Mouse (Mus musculus) heart, embryonic 15.5 days (tissue): Measurements from ENCODE around the gene Apol6. TPM values are rescaled to one million over a fixed set of nuclear protein-coding genes. Genes with fewer than 3 reads are reported as not detected.
"Not testable (repeated sequence)": the region's sequence is repeated elsewhere in the genome, so short reads cannot be mapped to it uniquely, and the experiment has no call there.

Experiments
- ATAC-seq: fragments of 200-750 bp; cut with Nextera tagmentation; replicated peaks from 2 replicates; pipeline ENCODE4 v1.8.0; 2017; ENCODE audit warnings: low read depth, moderate TSS enrichment; ENCODE audit not compliant: insufficient number of reproducible peaks, insufficient read depth, low FRiP score
- H3K27ac ChIP-seq: fragments of 300-500 bp; sonication (generic); 2 replicates; pipeline ENCODE4 v1.5.1; 2015; ENCODE audit warnings: mild to moderate bottlenecking, inconsistent platforms
- H3K27me3 ChIP-seq: fragments of 300-500 bp; sonication (generic); 2 replicates; pipeline ENCODE4 v1.6.1; 2015; ENCODE audit warnings: inconsistent platforms
- H3K36me3 ChIP-seq: fragments of 300-500 bp; sonication (generic); 2 replicates; pipeline ENCODE4 v1.6.1; 2015; ENCODE audit warnings: mild to moderate bottlenecking, inconsistent platforms
- H3K4me1 ChIP-seq: fragments of 300-500 bp; sonication (generic); replicated peaks from 2 replicates; pipeline ENCODE4 v1.6.1; 2015; ENCODE audit warnings: inconsistent platforms
- H3K4me2 ChIP-seq: fragments of 300-500 bp; sonication (generic); 2 replicates; pipeline ENCODE4 v1.6.1; 2015; ENCODE audit warnings: inconsistent platforms, mild to moderate bottlenecking, moderate library complexity
- H3K4me3 ChIP-seq: fragments of 300-500 bp; sonication (generic); 2 replicates; pipeline ENCODE4 v1.5.1; 2015; ENCODE audit warnings: mild to moderate bottlenecking, inconsistent platforms
- H3K9ac ChIP-seq: fragments of 300-500 bp; sonication (generic); 2 replicates; pipeline ENCODE4 v1.6.1; 2015; ENCODE audit warnings: mild to moderate bottlenecking, inconsistent platforms
- H3K9me3 ChIP-seq: fragments of 300-500 bp; sonication (generic); replicated peaks from 2 replicates; pipeline ENCODE4 v1.6.1; 2016; ENCODE audit warnings: inconsistent platforms
- WGBS: fragments of 180-500 bp; shearing (Covaris S2); methylation state at CpG from one replicate; pipeline ENCODE4 v1.1.7; 2015; ENCODE audit warnings: mixed read lengths; 5-methylcytosine and 5-hydroxymethylcytosine counted together
- polyA plus RNA-seq: library from polyadenylated mRNA; unstranded; fragments of >200 nt; fragmentation: Nextera tagmentation; extraction: Ambion mirVana; gene quantifications from 2 replicates; pipeline ENCODE4 v1.2.1, GENCODE M21; 2015

Apol6 gene
- polyA plus RNA-seq, 1 experiment from 2014 or later, result 0.26 TPM

- Histone ChIP-seq H3K9me3 (no peaks in the 10 kb centered on the region), H3K27me3 (no peaks in the 10 kb centered on the region), H3K27ac (no peak overlapping the region), H3K4me1 (peaks cover 26% of the 10 kb centered on the region), H3K9ac (no peak overlapping the region), H3K4me2 (no peak overlapping the region), H3K4me3 (no peak overlapping the region), H3K36me3 (no peaks in the 10 kb centered on the region)
- ATAC-seq, result no peak
- WGBS, result 61% methylated on average over 5 of the region's 5 CpGs
Observed at GRCm38 (mm10) chr15:77054611-77055175, 10.2 kb downstream of the Apol6 start.

GRCm38 (mm10) chr15:77056001-77056790 is 11.7 kb downstream of the Apol6 start:
- H3K27me3 ChIP-seq, result no peaks in the 10 kb centered on the region

GRCm38 (mm10) chr15:77056791-77057051 is 12.2 kb downstream of the Apol6 start:
- ATAC-seq, result no peak

More at GRCm38 (mm10) chr15:77056001-77056790, 11.7 kb downstream of the Apol6 start:
- Histone ChIP-seq H3K9ac (no peak overlapping the region), H3K4me2 (no peak overlapping the region), H3K36me3 (no peaks in the 10 kb centered on the region), H3K4me3 (no peak overlapping the region), H3K9me3 (no peaks in the 10 kb centered on the region), H3K27ac (peak overlapping the region; percentile 46), H3K4me1 (peaks cover 26% of the 10 kb centered on the region)
- 18% methylated on average over 6 of the region's 6 CpGs for WGBS
- ATAC-seq, result no peak; the same call in 1 of the 2 replicates

GRCm38 (mm10) chr15:77058566-77058965 is 14.0 kb downstream of the Apol6 start:
- Histone ChIP-seq H3K27ac (no peak overlapping the region), H3K4me3 (no peak overlapping the region), H3K4me2 (no peak overlapping the region), H3K9me3 (no peaks in the 10 kb centered on the region), H3K36me3 (no peaks in the 10 kb centered on the region), H3K27me3 (no peaks in the 10 kb centered on the region), H3K9ac (no peak overlapping the region), H3K4me1 (peaks cover 26% of the 10 kb centered on the region)
- no peak for ATAC-seq

More at GRCm38 (mm10) chr15:77056791-77057051, 12.2 kb downstream of the Apol6 start:
- H3K9me3 ChIP-seq, result no peaks in the 10 kb centered on the region
- peaks cover 26% of the 10 kb centered on the region for H3K4me1 ChIP-seq
- peak overlapping the region; percentile 46 for H3K27ac ChIP-seq
- H3K4me2 ChIP-seq, result no peak overlapping the region
- no peak overlapping the region for H3K9ac ChIP-seq
- WGBS, result 31% methylated on average over 3 of the region's 3 CpGs
- no peaks in the 10 kb centered on the region for H3K27me3 ChIP-seq
- no peaks in the 10 kb centered on the region for H3K36me3 ChIP-seq
- no peak overlapping the region for H3K4me3 ChIP-seq

GRCm38 (mm10) chr15:77059416-77059815 is 14.9 kb downstream of the Apol6 start:
- peaks cover 26% of the 10 kb centered on the region for H3K4me1 ChIP-seq
- not testable (repeated sequence) for H3K27ac ChIP-seq, H3K9ac ChIP-seq, ATAC-seq, H3K4me2 ChIP-seq, H3K4me3 ChIP-seq, H3K9me3 ChIP-seq, H3K36me3 ChIP-seq, H3K27me3 ChIP-seq
- WGBS, result 86% methylated on average over 4 of the region's 4 CpGs

- H3K36me3 ChIP-seq, result no peaks in the 10 kb centered on the region
- H3K4me1 ChIP-seq, result 0 out of 2 replicates have a peak, but pooled peaks cover 5% of the 10 kb centered on the region
- H3K27ac ChIP-seq, result no peak overlapping the region
- H3K4me3 ChIP-seq, result no peak overlapping the region
- H3K27me3 ChIP-seq, result no peaks in the 10 kb centered on the region
- no peak for ATAC-seq
- H3K9me3 ChIP-seq, result no peaks in the 10 kb centered on the region
- H3K9ac ChIP-seq, result no peak overlapping the region
- no peak overlapping the region for H3K4me2 ChIP-seq
Observed at GRCm38 (mm10) chr15:77062746-77063145, 18.2 kb downstream of the Apol6 start.

- Histone ChIP-seq H3K27ac (no peak overlapping the region), H3K4me1 (peaks cover 18% of the 10 kb centered on the region), H3K4me2 (no peak overlapping the region), H3K4me3 (no peak overlapping the region), H3K36me3 (no peaks in the 10 kb centered on the region), H3K9me3 (no peaks in the 10 kb centered on the region), H3K9ac (no peak overlapping the region), H3K27me3 (no peaks in the 10 kb centered on the region)
- 74% methylated on average over 6 of the region's 6 CpGs for WGBS
- no peak for ATAC-seq
Observed at GRCm38 (mm10) chr15:77065259-77065852, 20.8 kb downstream of the Apol6 start.

- Histone ChIP-seq H3K4me2 (no peak overlapping the region), H3K36me3 (no peaks in the 10 kb centered on the region), H3K27ac (no peak overlapping the region), H3K4me3 (no peak overlapping the region), H3K9ac (no peak overlapping the region), H3K4me1 (peaks cover 22% of the 10 kb centered on the region), H3K9me3 (no peaks in the 10 kb centered on the region), H3K27me3 (no peaks in the 10 kb centered on the region)
- no peak for ATAC-seq
- WGBS, result 36% methylated on average over 6 of the region's 6 CpGs
Observed at GRCm38 (mm10) chr15:77066233-77066632, 21.7 kb downstream of the Apol6 start.

- Histone ChIP-seq H3K27me3 (no peaks in the 10 kb centered on the region), H3K9ac (no peak overlapping the region; the same call in 1 of the 2 replicates), H3K36me3 (no peaks in the 10 kb centered on the region), H3K9me3 (no peaks in the 10 kb centered on the region), H3K4me3 (no peak overlapping the region), H3K27ac (peak overlapping the region; percentile 79), H3K4me1 (peaks cover 25% of the 10 kb centered on the region), H3K4me2 (no peak overlapping the region)
- peak; percentile 45 for ATAC-seq
- 44% methylated on average over 3 of the region's 3 CpGs for WGBS
Observed at GRCm38 (mm10) chr15:77068439-77068861, 23.9 kb downstream of the Apol6 start.

- H3K9ac ChIP-seq, result no peak overlapping the region
- H3K36me3 ChIP-seq, result no peaks in the 10 kb centered on the region
- no peak overlapping the region for H3K4me3 ChIP-seq
- H3K4me1 ChIP-seq, result peaks cover 25% of the 10 kb centered on the region
- H3K27ac ChIP-seq, result peak overlapping the region; percentile 79
- 41% methylated on average over 3 of the region's 3 CpGs for WGBS
- H3K4me2 ChIP-seq, result no peak overlapping the region
- H3K27me3 ChIP-seq, result no peaks in the 10 kb centered on the region
- H3K9me3 ChIP-seq, result no peaks in the 10 kb centered on the region
- peak; percentile 51; the same call in 1 of the 2 replicates for ATAC-seq
Observed at GRCm38 (mm10) chr15:77069019-77069418, 24.5 kb downstream of the Apol6 start.

GRCm38 (mm10) chr15:77070745-77071268 is 26.3 kb downstream of the Apol6 start:
- 87% methylated on average over 11 of the region's 11 CpGs for WGBS
- peaks cover 25% of the 10 kb centered on the region for H3K4me1 ChIP-seq
- no peaks in the 10 kb centered on the region for H3K9me3 ChIP-seq
- no peaks in the 10 kb centered on the region for H3K27me3 ChIP-seq
- H3K27ac ChIP-seq, result no peak overlapping the region
- no peaks in the 10 kb centered on the region for H3K36me3 ChIP-seq
- H3K4me3 ChIP-seq, result no peak overlapping the region
- no peak overlapping the region for H3K9ac ChIP-seq
- ATAC-seq, result no peak
- H3K4me2 ChIP-seq, result no peak overlapping the region
